Mouse (Mus musculus) spleen, adult 2 months (tissue): ENCODE data around the gene Ror2. TPM values are rescaled to one million over a fixed set of nuclear protein-coding genes. Genes with fewer than 3 reads are reported as not detected.

Experiments
- DNase-seq, 2 experiments: peaks; one replicate each; pipeline versions ENCODE4 v3.0.0 to v3.0.0-alpha.2; 2012 to 2021; ENCODE audit warnings: low spot score in 2 of 2, low read depth in 1 of 2
- H3K27ac ChIP-seq: fragments of 200-500 bp; 2 replicates; pipeline ENCODE4 v1.5.1; 2012; ENCODE audit warnings: low read length, inconsistent platforms; ENCODE audit not compliant: insufficient read depth
- H3K27me3 ChIP-seq: fragments of 200-500 bp; 2 replicates; pipeline ENCODE4 v1.6.1; 2012; ENCODE audit warnings: mild to moderate bottlenecking, moderate library complexity, low read length, inconsistent platforms; ENCODE audit not compliant: control insufficient read depth, insufficient read depth
- H3K36me3 ChIP-seq: fragments of 200-500 bp; 2 replicates; pipeline ENCODE4 v1.6.1; 2012; ENCODE audit warnings: mild to moderate bottlenecking, low read length, inconsistent platforms; ENCODE audit not compliant: control insufficient read depth, insufficient read depth
- H3K4me1 ChIP-seq: fragments of 200-500 bp; 2 replicates; pipeline ENCODE4 v1.6.1; 2011; ENCODE audit warnings: inconsistent platforms; ENCODE audit not compliant: control insufficient read depth, insufficient read depth, insufficient read length
- H3K4me3 ChIP-seq: fragments of 200-500 bp; 2 replicates; pipeline ENCODE4 v1.5.1; 2011; ENCODE audit warnings: mild to moderate bottlenecking, inconsistent platforms; ENCODE audit not compliant: insufficient read depth, insufficient read length; ENCODE audit errors: extremely low read depth
- CTCF ChIP-seq: fragments of 200-500 bp; IDR thresholded peaks from 2 replicates; pipeline ENCODE4 v1.5.1; 2011; ENCODE audit warnings: mild to moderate bottlenecking, inconsistent platforms; ENCODE audit not compliant: insufficient read depth, insufficient read length, insufficient replicate concordance; ENCODE audit errors: extremely low read depth
- POLR2A ChIP-seq: fragments of 200-500 bp; IDR thresholded peaks from 2 replicates; pipeline ENCODE4 v1.6.1; 2011; ENCODE audit warnings: low read depth, low read length, inconsistent platforms
- WGBS: fragments of 180-500 bp; shearing (Covaris S2); methylation state at CpG from one replicate; pipeline ENCODE4 v1.1.7; 2018; 5-methylcytosine and 5-hydroxymethylcytosine counted together
- polyA plus RNA-seq: library from polyadenylated mRNA; depleted of rRNA; stranded (reverse); fragments of >200 nt; gene quantifications from 2 replicates; pipeline ENCODE4 v1.2.3, GENCODE M21; 2012

Ror2 gene
- polyA plus RNA-seq, 1 experiment: 2.3 TPM

DNA sequence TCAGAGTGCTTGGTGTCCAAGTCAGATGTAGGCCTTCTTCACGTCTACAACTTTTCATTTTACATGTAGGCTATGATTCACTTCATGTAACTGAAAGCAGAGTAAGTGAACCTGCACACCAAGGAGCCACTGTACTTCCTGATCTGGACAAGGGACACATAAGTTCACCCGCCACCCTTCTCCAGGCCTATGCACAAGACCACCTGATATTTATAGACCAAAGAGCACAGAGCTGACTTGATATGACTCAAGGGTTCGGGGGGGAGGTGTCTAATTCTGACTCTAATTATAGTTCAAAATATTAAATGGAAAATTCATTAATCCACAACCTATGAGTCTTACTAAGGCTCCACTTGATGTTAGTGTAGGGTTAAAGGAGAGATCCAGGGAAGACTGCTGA, 14.3 kb downstream of the Ror2 start:
- Histone ChIP-seq H3K27ac (no peak overlapping the region), H3K27me3 (no peaks in the 10 kb centered on the region), H3K4me1 (no peaks in the 10 kb centered on the region), H3K4me3 (no peak overlapping the region), H3K36me3 (no peaks in the 10 kb centered on the region)
- TF ChIP-seq POLR2A (no peak), CTCF (no peak)
- DNase-seq: no peak
- WGBS: 81% methylated on average over 3 of the region's 3 CpGs

DNA sequence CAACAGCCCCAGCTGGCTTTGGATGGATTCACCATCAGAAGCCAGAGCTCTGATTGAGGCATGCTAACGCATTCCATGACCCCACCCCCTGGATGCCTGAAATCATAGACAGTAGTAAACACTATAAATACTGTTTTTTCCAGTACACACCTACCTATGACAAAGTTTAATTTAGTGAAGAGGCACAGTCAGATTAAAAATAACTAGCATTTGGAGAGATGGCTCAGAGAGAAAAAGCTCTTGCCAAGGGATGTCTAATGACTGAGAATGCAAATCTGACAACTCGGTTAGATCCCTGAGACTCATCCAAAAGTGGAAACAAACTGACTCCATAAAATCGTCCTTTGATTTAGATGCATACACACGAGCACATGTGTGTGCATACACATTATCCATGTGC, 15.4 kb downstream of the Ror2 start:
- Histone ChIP-seq H3K4me1 (no peaks in the 10 kb centered on the region), H3K4me3 (no peak overlapping the region), H3K27me3 (no peaks in the 10 kb centered on the region), H3K27ac (no peak overlapping the region), H3K36me3 (no peaks in the 10 kb centered on the region)
- DNase-seq: no peak
- TF ChIP-seq CTCF (no peak), POLR2A (no peak)
- 76% methylated on average over 4 of the region's 4 CpGs for WGBS

DNA sequence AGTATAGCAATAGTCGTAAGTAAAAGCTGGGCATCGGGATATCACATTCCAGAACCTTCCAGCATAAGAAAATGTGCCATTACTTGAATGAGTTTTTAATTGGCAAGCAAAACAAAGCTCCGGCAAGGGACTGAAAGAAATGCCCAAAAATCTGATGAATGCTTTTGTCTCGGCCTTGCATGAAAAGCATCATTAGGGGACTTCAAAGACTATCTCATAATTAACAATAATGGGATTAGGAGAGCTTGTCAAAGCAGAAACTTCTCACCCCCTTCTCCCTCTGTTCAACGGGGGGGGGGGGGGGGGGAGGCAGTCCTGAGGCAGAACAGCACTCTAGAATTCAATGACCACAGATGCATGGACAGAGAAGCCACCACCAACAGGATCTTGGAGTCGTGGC, 17.4 kb downstream of the Ror2 start:
- no peak overlapping the region for H3K4me3 ChIP-seq
- no peaks in the 10 kb centered on the region for H3K4me1 ChIP-seq
- no peaks in the 10 kb centered on the region for H3K36me3 ChIP-seq
- WGBS: 76% methylated on average over 6 of the region's 6 CpGs
- no peaks in the 10 kb centered on the region for H3K27me3 ChIP-seq
- no peak overlapping the region for H3K27ac ChIP-seq
- TF ChIP-seq CTCF (no peak), POLR2A (no peak)
- DNase-seq: no peak

DNA sequence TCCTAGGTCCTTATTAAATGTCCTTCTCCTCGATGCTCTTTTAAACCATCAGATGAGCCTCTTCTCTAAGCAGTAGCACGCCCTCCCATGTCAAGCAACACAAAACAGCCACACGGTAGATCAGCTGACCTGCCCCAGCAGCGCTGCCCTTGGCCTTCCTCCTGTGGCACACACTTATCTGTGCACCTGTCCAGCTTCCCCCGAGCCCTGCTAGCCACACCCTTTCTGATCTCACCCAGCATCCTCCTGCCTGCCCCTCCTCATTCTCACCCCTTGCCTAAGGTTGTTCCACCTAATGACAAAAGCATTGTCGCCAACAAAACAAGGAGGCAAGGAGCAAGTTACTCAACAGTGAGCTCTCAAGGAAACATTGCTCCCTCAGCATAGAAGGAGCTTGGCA, 18.1 kb downstream of the Ror2 start:
- no peak for TF ChIP-seq POLR2A
- TF ChIP-seq CTCF: no peak
- Histone ChIP-seq H3K27ac (no peak overlapping the region), H3K4me3 (no peak overlapping the region), H3K27me3 (no peaks in the 10 kb centered on the region), H3K36me3 (no peaks in the 10 kb centered on the region), H3K4me1 (no peaks in the 10 kb centered on the region)
- no peak for DNase-seq
- WGBS: 65% methylated on average over 6 of the region's 6 CpGs

DNA sequence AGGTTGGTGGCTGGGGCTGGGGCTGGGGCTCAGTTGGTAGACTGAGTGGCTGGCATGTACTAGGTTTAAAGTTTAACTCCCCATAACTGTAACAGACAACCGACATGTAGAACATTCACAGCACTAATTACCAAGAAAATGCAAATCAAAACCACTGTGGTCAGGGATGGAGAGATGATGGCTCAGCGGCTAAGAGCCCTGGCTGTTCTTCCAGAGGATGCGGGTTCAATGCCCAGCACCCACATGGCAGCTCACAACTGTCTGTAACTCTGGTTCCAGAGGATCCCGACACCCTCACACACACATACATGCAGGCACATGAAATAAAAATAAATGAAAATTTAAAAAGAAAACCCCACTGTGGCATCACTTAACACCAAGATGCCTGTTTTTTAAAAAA, 18.8 kb downstream of the Ror2 start:
- 92% methylated on average over 4 of the region's 4 CpGs for WGBS
- no peak for DNase-seq
- no peaks in the 10 kb centered on the region for H3K4me1 ChIP-seq
- H3K4me3 ChIP-seq: no peak overlapping the region
- no peak for TF ChIP-seq CTCF
- no peak for TF ChIP-seq POLR2A
- H3K27me3 ChIP-seq: no peaks in the 10 kb centered on the region
- no peak overlapping the region for H3K27ac ChIP-seq
- no peaks in the 10 kb centered on the region for H3K36me3 ChIP-seq

DNA sequence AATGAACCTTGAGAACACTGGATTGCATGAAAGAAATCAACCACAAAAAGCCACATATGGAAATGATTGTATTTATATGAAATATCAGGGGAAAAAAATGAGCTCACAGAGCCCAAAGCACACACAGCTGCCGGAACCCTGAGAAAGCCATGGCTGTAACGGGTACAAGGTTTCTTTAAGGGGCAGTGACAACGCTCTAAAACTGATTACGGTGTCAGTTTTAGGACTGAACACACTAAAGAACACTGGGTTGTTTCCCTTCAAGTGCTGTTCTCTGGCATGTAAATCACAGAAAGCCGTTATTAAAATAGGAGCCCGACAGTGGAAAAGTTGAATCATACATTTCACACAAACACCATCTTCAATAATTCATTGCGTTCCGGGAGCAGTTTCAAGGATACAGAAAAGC, 19.4 kb downstream of the Ror2 start:
- WGBS: 92% methylated on average over 8 of the region's 8 CpGs
- Histone ChIP-seq H3K27ac (no peak overlapping the region), H3K4me1 (no peaks in the 10 kb centered on the region), H3K4me3 (no peak overlapping the region), H3K36me3 (no peaks in the 10 kb centered on the region), H3K27me3 (no peaks in the 10 kb centered on the region)
- DNase-seq: no peak
- TF ChIP-seq CTCF (no peak), POLR2A (no peak)

DNA sequence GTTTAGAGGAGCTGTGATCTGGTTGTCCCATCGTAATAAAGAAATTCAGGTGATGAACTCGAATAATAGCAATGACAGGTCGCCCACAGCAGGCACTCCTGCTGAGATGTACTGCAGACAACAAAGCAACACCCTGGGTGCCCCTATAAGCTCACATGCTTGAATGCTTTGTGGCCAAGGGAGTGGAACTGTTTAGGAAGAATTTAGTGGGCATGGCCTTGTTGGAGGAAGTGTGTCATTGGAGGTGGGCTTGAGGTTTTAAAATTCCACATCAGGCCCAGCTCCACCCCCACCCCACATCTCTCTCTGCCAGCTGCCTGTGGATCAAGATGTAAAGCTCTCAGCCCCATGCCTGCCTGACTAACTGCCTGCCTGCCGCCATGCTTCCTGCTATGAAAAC, 21.0 kb downstream of the Ror2 start:
- DNase-seq: no peak
- peaks cover 2% of the 10 kb centered on the region; the same call in 1 of the 2 replicates for H3K4me1 ChIP-seq
- no peak overlapping the region for H3K27ac ChIP-seq
- no peaks in the 10 kb centered on the region for H3K36me3 ChIP-seq
- 92% methylated on average over 4 of the region's 4 CpGs for WGBS
- H3K4me3 ChIP-seq: no peak overlapping the region
- TF ChIP-seq CTCF (no peak), POLR2A (no peak)
- H3K27me3 ChIP-seq: no peaks in the 10 kb centered on the region
